ENCODE assay signal across 14 mouse cellular contexts in genomic region chr10:92296303-92296702, GRCm38 (mm10).
DNase-seq lines count a peak whose midpoint lies in the region; ATAC-seq and TF ChIP-seq lines count a peak whose summit lies in the region.
"Had no signal": no experiment of that assay in that cellular context is flagged by ENCODE, and none has a peak within 500 bp of the region (broad histone marks: within the 10 kb centered on the region; RNA-seq: fewer than 3 reads in every experiment).

No protein-coding gene starts in this region.

- no peak overlapping the region for H3K4me3 ChIP-seq in kidney, embryonic 15.5 days (replicated peaks)
- H3K4me3 ChIP-seq in kidney, embryonic 16.5 days (ENCODE audit: low read length): no peak overlapping the region
- no peak overlapping the region for H3K4me3 ChIP-seq in forebrain, embryonic 15.5 days
- H3K4me3 ChIP-seq in hindbrain, embryonic 16.5 days (ENCODE audit: low read length): no peak overlapping the region
- H3K4me3 ChIP-seq in neural tube, embryonic 14.5 days (ENCODE audit: low read depth, low read length): no peak overlapping the region
- no peak overlapping the region for H3K4me3 ChIP-seq in cerebellum, adult 2 months (replicated peaks; ENCODE audit: insufficient read depth, low read depth, low read length)
- H3K4me3 ChIP-seq: heart, embryonic 15.5 days; liver, embryonic 13.5 days had no signal

- TF ChIP-seq CTCF in cerebellum, adult 2 months (IDR thresholded peaks at IDR 0.05; ENCODE audit: borderline replicate concordance, insufficient read depth, low read depth, low read length): no peak

- H3K4me2 ChIP-seq in kidney, embryonic 15.5 days: no peak overlapping the region
- no peak overlapping the region for H3K4me2 ChIP-seq in kidney, embryonic 16.5 days (replicated peaks; ENCODE audit: low read depth, low read length)
- H3K4me2 ChIP-seq in forebrain, embryonic 15.5 days (replicated peaks): peak overlapping the region; percentile 24
- H3K4me2 ChIP-seq in hindbrain, embryonic 16.5 days (ENCODE audit: low read length): peak overlapping the region; percentile 9
- peak overlapping the region; percentile 21; the same call in 1 of the 2 replicates for H3K4me2 ChIP-seq in neural tube, embryonic 14.5 days (ENCODE audit: low read depth, low read length)
- H3K4me2 ChIP-seq: heart, embryonic 15.5 days; liver, embryonic 13.5 days had no signal

- 0 out of 2 replicates have a peak overlapping the region, but pooled peaks have one; percentile 9 for H3K27ac ChIP-seq in kidney, embryonic 15.5 days
- H3K27ac ChIP-seq in kidney, embryonic 16.5 days (ENCODE audit: low read length): no peak overlapping the region
- no peak overlapping the region for H3K27ac ChIP-seq in forebrain, embryonic 15.5 days (replicated peaks)
- peak overlapping the region; percentile 14 for H3K27ac ChIP-seq in hindbrain, embryonic 16.5 days (ENCODE audit: low read depth, low read length)
- H3K27ac ChIP-seq in neural tube, embryonic 14.5 days (ENCODE audit: low read depth, low read length): peak overlapping the region; percentile 60; the same call in 1 of the 2 replicates
- H3K27ac ChIP-seq in cerebellum, adult 2 months (ENCODE audit: insufficient read depth, low read length): no peak overlapping the region
- H3K27ac ChIP-seq: heart, embryonic 15.5 days; liver, embryonic 13.5 days had no signal

- peaks cover 7% of the 10 kb centered on the region; the same call in 1 of the 2 replicates for H3K4me1 ChIP-seq in kidney, embryonic 15.5 days
- H3K4me1 ChIP-seq in kidney, embryonic 16.5 days (ENCODE audit: insufficient read depth, low read length): peaks cover 4% of the 10 kb centered on the region; the same call in 1 of the 2 replicates
- peaks cover 8% of the 10 kb centered on the region for H3K4me1 ChIP-seq in forebrain, embryonic 15.5 days
- peaks cover 5% of the 10 kb centered on the region; the same call in 1 of the 2 replicates for H3K4me1 ChIP-seq in hindbrain, embryonic 16.5 days (ENCODE audit: control insufficient read depth, insufficient read depth, low read depth, low read length)
- peaks cover 9% of the 10 kb centered on the region for H3K4me1 ChIP-seq in neural tube, embryonic 14.5 days (ENCODE audit: control insufficient read depth, insufficient read depth, low read length)
- H3K4me1 ChIP-seq in cerebellum, adult 2 months (ENCODE audit: control insufficient read depth, insufficient read depth, low read length): no peaks in the 10 kb centered on the region; the same call in 1 of the 2 replicates
- H3K4me1 ChIP-seq: heart, embryonic 15.5 days; liver, embryonic 13.5 days had no signal

- TF ChIP-seq POLR2A in cerebellum, adult 2 months (IDR thresholded peaks at IDR 0.05; ENCODE audit: borderline replicate concordance, insufficient read depth, low read length): no peak

- 0 out of 2 replicates have a peak, but pooled peaks have one; percentile 49 for ATAC-seq in kidney, embryonic 15.5 days (replicated peaks; ENCODE audit: low FRiP score)
- no peak for ATAC-seq in kidney, embryonic 16.5 days (ENCODE audit: low FRiP score, low TSS enrichment)
- ATAC-seq in forebrain, embryonic 15.5 days (replicated peaks): no peak
- 0 out of 2 replicates have a peak, but pooled peaks have one; percentile 27 for ATAC-seq in hindbrain, embryonic 16.5 days
- peak; percentile 51; the same call in 1 of the 2 replicates for ATAC-seq in neural tube, embryonic 14.5 days (ENCODE audit: low read depth)
- ATAC-seq: activated CD4-positive, CD25-positive, alpha-beta regulatory T cell, adult 4 months had no signal

- no peaks in the 10 kb centered on the region for H3K27me3 ChIP-seq in kidney, embryonic 15.5 days
- H3K27me3 ChIP-seq in kidney, embryonic 16.5 days (ENCODE audit: insufficient read depth, low read length): 0 out of 2 replicates have a peak, but pooled peaks cover 2% of the 10 kb centered on the region
- no peaks in the 10 kb centered on the region for H3K27me3 ChIP-seq in forebrain, embryonic 15.5 days
- no peaks in the 10 kb centered on the region for H3K27me3 ChIP-seq in hindbrain, embryonic 16.5 days (replicated peaks; ENCODE audit: control insufficient read depth, insufficient read depth, low read length)
- no peaks in the 10 kb centered on the region for H3K27me3 ChIP-seq in neural tube, embryonic 14.5 days (ENCODE audit: control insufficient read depth, insufficient read depth, low read length)
- no peaks in the 10 kb centered on the region for H3K27me3 ChIP-seq in cerebellum, adult 2 months (ENCODE audit: control insufficient read depth, insufficient read depth, low read length)
- H3K27me3 ChIP-seq: heart, embryonic 15.5 days; liver, embryonic 13.5 days had no signal

- no peaks in the 10 kb centered on the region for H3K36me3 ChIP-seq in kidney, embryonic 15.5 days
- H3K36me3 ChIP-seq in kidney, embryonic 16.5 days (ENCODE audit: insufficient read depth, low read length): no peaks in the 10 kb centered on the region
- H3K36me3 ChIP-seq in forebrain, embryonic 15.5 days: no peaks in the 10 kb centered on the region
- no peaks in the 10 kb centered on the region for H3K36me3 ChIP-seq in hindbrain, embryonic 16.5 days (ENCODE audit: control insufficient read depth, insufficient read depth, low read length)
- H3K36me3 ChIP-seq in neural tube, embryonic 14.5 days (ENCODE audit: control insufficient read depth, insufficient read depth, low read length): no peaks in the 10 kb centered on the region
- H3K36me3 ChIP-seq: heart, embryonic 15.5 days; liver, embryonic 13.5 days had no signal

- DNase-seq in cerebellum, adult 2 months: no peak
- DNase-seq in layer of hippocampus, adult 18-20 months (ENCODE audit: low spot score in 2 of 2): no peak
- no peak for DNase-seq in cerebellum, postnatal 10 days
- DNase-seq: adrenal gland, postnatal 36 days; kidney, postnatal 25 days; liver, embryonic 13.5 days; lung, postnatal 14 days had no signal

- H3K9ac ChIP-seq in kidney, embryonic 15.5 days: no peak overlapping the region
- H3K9ac ChIP-seq in kidney, embryonic 16.5 days (replicated peaks; ENCODE audit: low read length): no peak overlapping the region
- H3K9ac ChIP-seq in forebrain, embryonic 15.5 days (replicated peaks): no peak overlapping the region
- H3K9ac ChIP-seq in hindbrain, embryonic 16.5 days (ENCODE audit: low read depth, low read length): 0 out of 2 replicates have a peak overlapping the region, but pooled peaks have one; percentile 0
- H3K9ac ChIP-seq in neural tube, embryonic 14.5 days (replicated peaks; ENCODE audit: low read depth, low read length): peak overlapping the region; percentile 5; the same call in 1 of the 2 replicates
- H3K9ac ChIP-seq: heart, embryonic 15.5 days; liver, embryonic 13.5 days had no signal

- WGBS in kidney, embryonic 15.5 days: 56% methylated on average over 9 of the region's 9 CpGs
- WGBS in kidney, embryonic 16.5 days: 46% methylated on average over 9 of the region's 9 CpGs
- WGBS in forebrain, embryonic 15.5 days: 18% methylated on average over 9 of the region's 9 CpGs
- 30% methylated on average over 9 of the region's 9 CpGs for WGBS in hindbrain, embryonic 16.5 days
- 32% methylated on average over 9 of the region's 9 CpGs for WGBS in neural tube, embryonic 14.5 days
- WGBS in cerebellum, adult 2 months: 40% methylated on average over 9 of the region's 9 CpGs

- no peaks in the 10 kb centered on the region for H3K9me3 ChIP-seq in kidney, embryonic 15.5 days (replicated peaks)
- H3K9me3 ChIP-seq in kidney, embryonic 16.5 days (ENCODE audit: low read length): 0 out of 2 replicates have a peak, but pooled peaks cover 4% of the 10 kb centered on the region
- no peaks in the 10 kb centered on the region for H3K9me3 ChIP-seq in forebrain, embryonic 15.5 days
- no peaks in the 10 kb centered on the region for H3K9me3 ChIP-seq in hindbrain, embryonic 16.5 days (ENCODE audit: control insufficient read depth, low read length)
- H3K9me3 ChIP-seq in neural tube, embryonic 14.5 days (ENCODE audit: control insufficient read depth, low read length): no peaks in the 10 kb centered on the region
- H3K9me3 ChIP-seq: heart, embryonic 15.5 days; liver, embryonic 13.5 days had no signal

Comparison
In these comparisons a context has a peak if more than half of its experiments do, and no peak if none do; other contexts are left out.
1. ATAC-seq: peak in kidney, embryonic 15.5 days (single experiment), hindbrain, embryonic 16.5 days (single experiment) and neural tube, embryonic 14.5 days (single experiment); none in kidney, embryonic 16.5 days (single experiment) and forebrain, embryonic 15.5 days (single experiment).
2. H3K27ac ChIP-seq: peak in kidney, embryonic 15.5 days (single experiment), hindbrain, embryonic 16.5 days (single experiment) and neural tube, embryonic 14.5 days (single experiment); none in kidney, embryonic 16.5 days (single experiment), forebrain, embryonic 15.5 days (single experiment) and cerebellum, adult 2 months (single experiment).
3. H3K4me2 ChIP-seq: peak in forebrain, embryonic 15.5 days (single experiment), hindbrain, embryonic 16.5 days (single experiment) and neural tube, embryonic 14.5 days (single experiment); none in kidney, embryonic 15.5 days (single experiment) and kidney, embryonic 16.5 days (single experiment).
4. H3K9ac ChIP-seq: peak in hindbrain, embryonic 16.5 days (single experiment) and neural tube, embryonic 14.5 days (single experiment); none in kidney, embryonic 15.5 days (single experiment), kidney, embryonic 16.5 days (single experiment) and forebrain, embryonic 15.5 days (single experiment).